Mouse (Mus musculus) monocyte, adult 5-6 weeks (primary cell): ENCODE measurements around the gene Actl7b. TPM values are rescaled to one million over a fixed set of nuclear protein-coding genes. Genes with fewer than 3 reads are reported as not detected.

Source experiments
- ATAC-seq: fragments of 153-309, 156-312 bp; replicated peaks from 2 replicates; pipeline ENCODE4 v1.8.0; 2017; ENCODE audit warnings: mild to moderate bottlenecking; ENCODE audit not compliant: low TSS enrichment, insufficient number of reproducible peaks, severe bottlenecking, poor library complexity, low FRiP score
- total RNA-seq: library from RNA; stranded (forward); fragments of 200-1000, 200-491, 200-594 nt; gene quantifications from 3 replicates; pipeline ENCODE4 v1.2.3, GENCODE M21; 2017

The Actl7b gene
- total RNA-seq, 1 experiment from 2014 or later: 1.2 TPM

DNA sequence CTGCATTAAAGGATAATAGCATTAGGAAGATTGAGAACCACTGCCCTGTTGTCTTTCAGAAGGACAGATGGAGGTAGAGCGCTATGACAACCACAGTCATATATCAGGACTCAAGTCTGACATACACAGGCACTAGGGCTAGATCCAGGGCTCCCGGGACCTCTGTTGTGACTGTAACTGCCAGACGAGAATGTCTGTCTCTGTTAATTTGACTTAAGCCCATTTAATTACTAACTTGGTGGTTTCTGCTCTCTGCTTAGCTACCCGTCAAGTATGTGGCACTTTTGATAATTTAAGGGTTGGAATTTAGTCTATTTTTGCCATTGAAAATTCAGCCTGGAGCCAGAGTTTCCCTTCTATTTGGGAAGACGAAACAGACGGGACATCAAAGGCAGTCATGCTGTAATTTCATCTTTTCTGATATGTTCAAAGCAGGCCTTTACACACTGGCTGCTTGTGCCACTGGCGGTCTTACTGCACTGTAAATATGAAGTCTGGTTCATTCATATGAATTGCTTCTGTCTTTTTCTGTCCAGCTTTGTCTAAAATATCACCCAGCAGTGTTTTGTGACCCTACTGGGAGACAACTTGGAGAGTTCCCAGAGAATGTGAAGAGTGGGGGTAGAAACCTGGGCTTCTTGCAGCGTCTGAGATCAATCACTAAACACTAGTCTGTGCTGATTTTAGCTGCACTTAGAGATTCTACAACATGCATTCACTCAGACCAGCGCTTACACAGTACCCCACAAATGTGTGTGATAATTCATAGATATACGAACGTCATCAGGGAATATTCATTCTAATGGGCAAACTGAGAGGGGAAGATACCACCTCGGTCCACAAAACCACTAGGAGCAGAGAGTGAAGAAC, 22.4 kb downstream of the Actl7b start:
- ATAC-seq: no peak

DNA sequence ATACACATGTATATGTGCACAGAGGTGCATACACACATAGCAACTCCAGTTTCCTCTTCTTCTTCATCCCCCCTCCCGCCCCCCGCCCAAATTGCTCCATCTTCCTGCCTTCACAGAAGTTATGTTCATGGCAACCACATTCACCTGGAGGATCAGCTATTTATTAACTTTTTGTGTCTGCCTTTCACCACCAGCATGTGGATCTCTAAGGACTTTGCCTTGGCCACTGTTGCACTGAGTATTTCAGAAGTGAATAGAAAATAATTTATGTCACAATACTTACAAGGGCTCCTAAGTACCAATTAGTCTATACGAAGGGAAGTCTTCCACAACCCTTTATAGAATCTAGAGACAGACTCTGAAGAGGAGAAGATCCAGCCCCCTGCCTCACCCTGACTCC, 23.3 kb downstream of the Actl7b start:
- no peak for ATAC-seq

GRCm38 (mm10) chr4:56716801-56717200, 24.4 kb downstream of the Actl7b start:
- no peak for ATAC-seq

DNA sequence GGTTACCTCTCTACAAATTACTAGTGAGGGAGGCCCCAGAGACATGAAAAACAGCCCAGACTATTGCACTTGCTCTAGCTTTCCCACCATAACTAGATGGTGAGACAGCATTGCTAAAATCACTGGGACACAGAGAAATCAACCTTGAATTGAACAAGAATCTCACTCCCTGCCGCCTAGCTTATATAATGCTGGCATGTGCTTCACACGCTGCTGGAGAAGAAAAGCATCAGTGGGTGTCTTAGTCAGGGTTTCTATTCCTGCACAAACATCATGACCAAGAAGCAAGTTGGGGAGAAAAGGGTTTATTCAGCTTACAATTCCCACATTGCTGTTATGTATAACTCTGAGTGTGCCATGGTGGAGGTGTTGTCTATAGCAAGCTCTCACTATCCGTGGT, 28.1 kb downstream of the Actl7b start:
- ATAC-seq: no peak

DNA sequence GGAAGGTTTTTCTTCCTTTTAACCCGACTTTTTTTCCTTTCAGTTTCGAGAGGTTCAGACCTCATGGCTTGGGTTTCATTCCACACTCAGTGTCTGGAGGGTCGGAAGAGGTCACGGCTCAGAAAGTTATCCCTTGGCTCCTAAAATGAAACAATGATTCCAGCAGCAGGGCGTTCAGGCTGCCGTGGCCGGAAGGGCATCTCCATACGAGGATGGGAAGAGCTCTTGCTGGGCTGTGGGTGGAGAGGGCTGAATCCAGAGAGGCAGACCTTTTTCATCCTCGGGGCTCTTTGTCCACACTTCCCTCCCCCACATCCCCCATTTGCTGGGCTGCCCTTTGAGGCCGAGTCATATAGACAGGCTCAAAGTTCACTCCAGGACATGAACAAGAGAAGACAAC, 39.0 kb downstream of the Actl7b start:
- ATAC-seq: no peak

GRCm38 (mm10) chr4:56698671-56699070, 42.6 kb downstream of the Actl7b start:
- ATAC-seq: no peak

DNA sequence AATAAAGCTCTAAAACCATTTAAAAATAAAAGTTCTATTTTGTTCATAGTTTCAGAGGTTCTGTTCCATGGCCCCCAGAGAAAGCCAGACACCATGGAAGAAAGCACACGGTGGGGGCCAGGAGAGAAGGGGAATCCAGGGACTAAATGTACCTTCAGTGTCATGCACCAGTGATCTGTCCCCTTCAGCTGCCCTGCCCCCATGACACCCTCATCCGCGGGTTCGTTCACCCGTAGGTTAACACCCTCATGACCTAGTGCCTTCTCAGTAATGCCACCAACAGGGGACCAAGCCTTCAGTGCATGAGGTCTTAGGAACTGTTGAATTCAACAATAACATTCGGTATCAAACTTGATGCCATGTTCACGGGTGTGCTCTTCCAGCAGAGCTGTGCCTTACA, 44.8 kb downstream of the Actl7b start:
- no peak for ATAC-seq

Other genes with a start within 250 kb of the Actl7b start
- gene Gm26657, start 1.4 kb downstream of the Actl7b start, total RNA-seq: not detected in 3 replicates
- gene Actl7a, start 2.0 kb upstream of the Actl7b start, total RNA-seq: 0.64 TPM in 1 of 3 replicates, not detected in the others
- gene Elp1, start 60.9 kb upstream of the Actl7b start, total RNA-seq: 10.8 to 28.7 TPM (median 20.7 TPM) in 3 replicates
- 1.6 to 7.7 TPM (median 6.3 TPM) in 3 replicates for gene Fam206a, start 60.9 kb upstream of the Actl7b start, total RNA-seq
- gene Ctnnal1, start 123.7 kb upstream of the Actl7b start, total RNA-seq: 0.19 to 2.6 TPM (median 0.21 TPM) in 3 replicates
- gene Tmem245, start 206.0 kb upstream of the Actl7b start, total RNA-seq: 7.8 to 15.0 TPM (median 9.9 TPM) in 3 replicates
- gene Frrs1l, start 248.9 kb upstream of the Actl7b start, total RNA-seq: 0.32 TPM in 1 of 3 replicates, not detected in the others